Mouse (Mus musculus) heart, adult 2 months (tissue): ENCODE measurements around the gene Hist1h1b. TPM values are rescaled to one million over a fixed set of nuclear protein-coding genes. Genes with fewer than 3 reads are reported as not detected.
"Not testable (repeated sequence)": the region's sequence is repeated elsewhere in the genome, so short reads cannot be mapped to it uniquely, and the experiment has no call there.

Source experiments
- DNase-seq, 2 experiments: peaks; one replicate each; pipeline ENCODE4 v3.0.0; 2021
- H3K27ac ChIP-seq: fragments of 200-600 bp; 2 replicates; pipeline ENCODE4 v1.8.1; 2022
- H3K27me3 ChIP-seq: fragments of 200-500 bp; 2 replicates; pipeline ENCODE4 v1.6.1; 2012; ENCODE audit warnings: mild to moderate bottlenecking, low read length, inconsistent platforms, mixed read lengths; ENCODE audit not compliant: control insufficient read depth, insufficient read depth
- H3K36me3 ChIP-seq: fragments of 200-500 bp; 2 replicates; pipeline ENCODE4 v1.6.1; 2012; ENCODE audit warnings: low read length, inconsistent platforms; ENCODE audit not compliant: control insufficient read depth, insufficient read depth
- H3K4me1 ChIP-seq: fragments of 200-500 bp; 2 replicates; pipeline ENCODE4 v1.6.1; 2011; ENCODE audit warnings: low read length; ENCODE audit not compliant: control insufficient read depth, insufficient read depth
- H3K4me3 ChIP-seq: fragments of 200-600 bp; 2 replicates; pipeline ENCODE4 v1.8.1; 2022
- H3K79me2 ChIP-seq: fragments of 200-500 bp; replicated peaks from 2 replicates; pipeline ENCODE4 v1.6.1; 2012; ENCODE audit warnings: mild to moderate bottlenecking, inconsistent platforms, low read length, moderate library complexity, mixed read lengths; ENCODE audit not compliant: control insufficient read depth, insufficient read depth
- H3K9ac ChIP-seq: fragments of 200-500 bp; 2 replicates; pipeline ENCODE4 v1.6.1; 2012; ENCODE audit warnings: low read depth, mild to moderate bottlenecking, control low read depth, inconsistent platforms, low read length, mixed read lengths
- CTCF ChIP-seq: fragments of 200-600 bp; IDR thresholded peaks from 2 replicates; pipeline ENCODE4 v1.8.1; 2022; ENCODE audit warnings: antibody characterized with exemption, mild to moderate bottlenecking, moderate library complexity
- EP300 ChIP-seq: fragments of 200-500 bp; IDR thresholded peaks from 2 replicates; pipeline ENCODE4 v1.6.1; 2011; ENCODE audit warnings: low read depth, low read length, control low read depth; ENCODE audit not compliant: insufficient read depth
- POLR2A ChIP-seq: fragments of 200-500 bp; IDR thresholded peaks from 2 replicates; pipeline ENCODE4 v1.6.1; 2011; ENCODE audit warnings: mild to moderate bottlenecking, low read depth, low read length, control low read depth; ENCODE audit not compliant: insufficient read depth
- WGBS: fragments of 180-500 bp; shearing (Covaris S2); methylation state at CpG from one replicate; pipeline ENCODE4 v1.1.7; 2018; 5-methylcytosine and 5-hydroxymethylcytosine counted together
- intact Hi-C: fragments of 180-260 bp; cut with DNase I; formaldehyde crosslinking; loops from one replicate; pipeline ENCODE4 v1.15.1; 2025
- long read RNA-seq: library from polyadenylated mRNA; stranded (forward); transcript quantifications from one replicate; pipeline ENCODE4 v2.0.0, GENCODE M21; 2021
- polyA plus RNA-seq: library from polyadenylated mRNA; depleted of rRNA; stranded (reverse); fragments of >200 nt; gene quantifications from 2 replicates; pipeline ENCODE4 v1.2.3, GENCODE M21; 2012; rRNA removed
- total RNA-seq, 2 experiments: library from RNA; stranded (reverse); gene quantifications; 2 replicates each; pipeline ENCODE4 v1.2.3; 2021

Gene Hist1h1b
- 1 to 10 TPM; 2.3 to 2.5 TPM for total RNA-seq
- polyA plus RNA-seq, result not detected in 2 replicates
- long read RNA-seq, result 0 reads

GRCm38 (mm10) chr13:21779767-21780731 lies at the start of gene Hist1h1b:
Hist1h1b (minus strand) TSS chr13:21780625.
- under 1% methylated on average over 44 of the region's 44 CpGs for WGBS
- Histone ChIP-seq H3K27me3 (no peaks in the 10 kb centered on the region), H3K4me1 (peaks cover 2% of the 10 kb centered on the region; the same call in 1 of the 2 replicates), H3K9ac (peak within 1 kb of the TSS; percentile 85), H3K79me2 (0 out of 2 replicates have a peak, but pooled peaks cover 1% of the 10 kb centered on the region), H3K36me3 (no peaks in the 10 kb centered on the region), H3K4me3 (peak within 1 kb of the TSS; percentile 77), H3K27ac (peak within 1 kb of the TSS; percentile 58)
- peak; percentile 57; the same call in 1 of the 2 replicates for TF ChIP-seq POLR2A
- no peak for TF ChIP-seq EP300
- intact Hi-C loops, result loop anchor here (2.0 to 10.0 kb wide), 4 partner anchors 29 to 1805 kb away; partner anchors contain the start of genes Hist1h2ag, Hist1h2bj, Hist1h4d and Hist1h4i
- DNase-seq, result peak; percentile 64 to 67

- H3K4me3 ChIP-seq, result no peak overlapping the region
- no peak overlapping the region for H3K9ac ChIP-seq
- 82% methylated on average over 3 of the region's 3 CpGs for WGBS
- intact Hi-C loops, result loop anchor here (10.0 kb wide), 2 partner anchors 206 to 1796 kb away; partner anchors contain the start of genes Hist1h1e, Hist1h2ah, Hist1h2be and Hist1h2bk
- DNase-seq, result no peak
- TF ChIP-seq CTCF (no peak), EP300 (no peak), POLR2A (no peak)
- H3K27ac ChIP-seq, result no peak overlapping the region
- no peaks in the 10 kb centered on the region for H3K79me2 ChIP-seq
- no peaks in the 10 kb centered on the region for H3K27me3 ChIP-seq
- no peaks in the 10 kb centered on the region for H3K4me1 ChIP-seq
- H3K36me3 ChIP-seq, result no peaks in the 10 kb centered on the region
These were observed 48.1 kb upstream of the Hist1h1b start for GRCm38 (mm10) chr13:21828511-21828910.

- not testable (repeated sequence) for H3K79me2 ChIP-seq, H3K4me3 ChIP-seq, H3K36me3 ChIP-seq, H3K27me3 ChIP-seq, H3K27ac ChIP-seq, H3K4me1 ChIP-seq, H3K9ac ChIP-seq, DNase-seq
- intact Hi-C loops, result loop anchor here (10.0 kb wide), 2 partner anchors 215 to 1805 kb away; partner anchors contain the start of genes Hist1h1e, Hist1h2ah, Hist1h2be and Hist1h2bk
- 82% methylated on average over 8 of the region's 16 CpGs for WGBS
These were observed 39.9 kb upstream of the Hist1h1b start for GRCm38 (mm10) chr13:21820082-21820890.

- H3K9ac ChIP-seq, intact Hi-C loops, H3K27me3 ChIP-seq, H3K79me2 ChIP-seq, H3K36me3 ChIP-seq, H3K4me1 ChIP-seq, H3K4me3 ChIP-seq, H3K27ac ChIP-seq: not testable (repeated sequence)
- peak in 1 of 2 experiments; percentile 6 for DNase-seq
- WGBS, result 0% methylated on average over 14 of the region's 14 CpGs
These were observed 31.7 kb upstream of the Hist1h1b start for GRCm38 (mm10) chr13:21812092-21812491.

GRCm38 (mm10) chr13:21811539-21811938 lies 31.1 kb upstream of the Hist1h1b start, which contains the start of gene Hist1h4m:
Hist1h4m (plus strand) TSS chr13:21811746.
- H3K27ac ChIP-seq, H3K27me3 ChIP-seq, H3K79me2 ChIP-seq, H3K4me3 ChIP-seq, H3K9ac ChIP-seq, H3K36me3 ChIP-seq, H3K4me1 ChIP-seq, intact Hi-C loops: not testable (repeated sequence)
- WGBS, result no CpG with 5 or more reads among the region's 24 CpGs
- DNase-seq, result peak; percentile 40 to 66

GRCm38 (mm10) chr13:21811074-21811473 lies 30.6 kb upstream of the Hist1h1b start:
- H3K36me3 ChIP-seq, H3K4me3 ChIP-seq, H3K4me1 ChIP-seq, intact Hi-C loops, H3K27ac ChIP-seq, H3K79me2 ChIP-seq, H3K27me3 ChIP-seq, DNase-seq, H3K9ac ChIP-seq: not testable (repeated sequence)
- WGBS, result no CpG with 5 or more reads among the region's 8 CpGs

GRCm38 (mm10) chr13:21810073-21810472 lies 29.6 kb upstream of the Hist1h1b start, which contains the start of the genes Hist1h2bq and Hist1h2ao:
Hist1h2bq (minus strand) TSS chr13:21810197.
Hist1h2ao (plus strand) TSS chr13:21810465.
- WGBS, result no CpG with 5 or more reads among the region's 23 CpGs
- DNase-seq, H3K36me3 ChIP-seq, H3K4me1 ChIP-seq, H3K27ac ChIP-seq, intact Hi-C loops, H3K4me3 ChIP-seq, H3K79me2 ChIP-seq, H3K9ac ChIP-seq, H3K27me3 ChIP-seq: not testable (repeated sequence)

- H3K36me3 ChIP-seq, intact Hi-C loops, DNase-seq, H3K4me3 ChIP-seq, H3K27ac ChIP-seq, H3K4me1 ChIP-seq, H3K79me2 ChIP-seq, H3K9ac ChIP-seq, H3K27me3 ChIP-seq: not testable (repeated sequence)
- no CpG with 5 or more reads among the region's 4 CpGs for WGBS
These were observed 22.6 kb upstream of the Hist1h1b start for GRCm38 (mm10) chr13:21803058-21803457.
